Mouse (Mus musculus): ENCODE data around the gene BC051665. TPM values are rescaled to one million over a fixed set of nuclear protein-coding genes. Genes with fewer than 3 reads are reported as not detected.

The BC051665 gene
- total RNA-seq (2015; ENCODE audit: low replicate concordance) (not detected in 2 replicates), total RNA-seq (2017; ENCODE audit: low replicate concordance) (not detected in 2 replicates)

DNA sequence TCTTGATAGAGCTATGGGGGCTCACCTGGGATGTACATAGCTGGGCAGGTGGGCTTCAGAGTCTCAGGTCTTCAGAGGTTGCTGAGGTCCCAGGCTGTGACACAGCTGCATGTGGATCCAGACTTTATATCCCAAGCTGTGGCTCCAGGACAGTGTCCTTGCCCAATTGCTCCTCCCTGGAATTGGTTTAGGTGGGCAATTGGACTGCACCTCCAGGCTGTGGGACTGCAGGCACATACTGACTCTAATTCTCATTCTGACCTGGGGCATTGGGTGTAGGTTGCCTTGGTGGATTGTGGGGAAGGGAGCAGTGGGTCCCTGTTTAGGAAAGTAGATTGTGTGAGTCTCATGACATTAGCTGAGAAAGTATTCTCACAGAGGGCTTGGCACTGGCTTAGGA is at the start of gene BC051665:
TSS of gene BC051665 (minus strand) at position 101 of the 400 bp plus-strand sequence.
- ATAC-seq (replicated peaks; ENCODE audit: low FRiP score, poor library complexity, severe bottlenecking): no peak

DNA sequence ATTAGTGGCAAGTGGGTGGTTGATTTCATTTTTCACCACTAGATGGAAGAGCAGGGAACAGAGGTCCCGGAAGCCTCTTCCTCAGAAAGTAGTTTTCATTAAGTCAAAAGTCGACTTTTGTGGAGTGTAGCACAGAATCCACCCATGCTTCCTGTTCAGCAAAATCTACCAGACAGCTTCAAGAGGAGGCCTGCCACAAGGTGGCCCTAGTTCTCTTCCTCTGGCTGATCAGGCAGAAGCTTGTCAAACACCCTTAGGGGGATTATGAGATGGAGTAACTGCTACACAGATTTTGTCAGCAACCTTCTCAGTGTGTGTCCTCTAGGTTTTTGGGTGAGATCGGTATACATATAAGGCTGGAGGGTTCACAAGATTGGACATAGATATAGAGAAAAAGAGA is 39.9 kb upstream of the BC051665 start:
- no peak for ATAC-seq (replicated peaks; ENCODE audit: low FRiP score, poor library complexity, severe bottlenecking)

DNA sequence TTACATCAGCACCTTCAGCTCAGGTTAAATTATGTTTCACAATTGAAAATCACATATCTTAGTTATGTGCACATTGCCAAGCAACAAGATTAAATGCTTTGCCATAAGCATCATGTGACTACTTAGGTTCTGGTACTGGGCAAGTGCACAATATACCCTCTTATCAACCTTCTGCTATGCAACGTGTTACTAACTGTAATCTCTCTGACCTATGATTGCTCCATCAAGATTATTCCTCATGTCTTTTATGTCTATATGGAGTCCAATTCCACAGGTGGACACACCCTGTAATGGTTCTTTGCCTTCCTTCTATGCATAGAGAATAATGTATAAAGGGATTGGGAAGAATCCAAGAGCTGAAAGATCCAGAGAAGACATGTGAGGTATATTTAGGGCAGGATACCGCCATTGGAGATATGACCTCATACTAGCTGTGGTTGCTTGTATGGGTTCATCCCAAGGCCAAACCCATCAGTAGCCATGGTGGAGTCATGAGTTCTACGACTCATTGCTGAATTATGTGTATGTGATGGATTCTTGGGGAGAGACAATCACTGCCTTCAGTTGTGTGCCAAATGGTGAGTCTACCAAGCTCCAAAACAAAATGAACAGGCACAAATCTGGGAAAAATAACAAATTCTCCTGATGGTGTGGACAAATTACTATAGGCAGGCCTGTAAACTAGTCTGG is 34.5 kb upstream of the BC051665 start:
- no peak for ATAC-seq (replicated peaks; ENCODE audit: low FRiP score, poor library complexity, severe bottlenecking)

DNA sequence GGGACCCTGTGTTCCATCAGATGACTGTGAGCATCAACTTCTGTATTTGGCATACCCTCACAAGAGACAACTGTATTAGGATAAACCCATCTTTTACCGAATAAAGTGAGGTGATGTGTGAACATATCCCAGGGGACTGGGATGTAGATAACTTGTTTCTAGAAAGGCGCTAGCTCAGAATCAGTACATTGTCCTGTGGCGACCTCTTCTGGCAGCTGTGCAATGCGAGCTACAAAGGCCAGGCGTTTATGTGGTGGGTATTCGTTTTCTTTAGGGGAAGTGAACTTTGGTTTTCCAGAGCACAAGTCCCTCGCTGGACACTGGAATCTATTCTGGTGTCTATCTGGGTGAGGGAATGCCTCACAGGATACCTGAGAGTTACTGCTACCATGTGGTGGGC is 33.3 kb upstream of the BC051665 start:
- no peak for ATAC-seq (replicated peaks; ENCODE audit: low FRiP score, poor library complexity, severe bottlenecking)

DNA sequence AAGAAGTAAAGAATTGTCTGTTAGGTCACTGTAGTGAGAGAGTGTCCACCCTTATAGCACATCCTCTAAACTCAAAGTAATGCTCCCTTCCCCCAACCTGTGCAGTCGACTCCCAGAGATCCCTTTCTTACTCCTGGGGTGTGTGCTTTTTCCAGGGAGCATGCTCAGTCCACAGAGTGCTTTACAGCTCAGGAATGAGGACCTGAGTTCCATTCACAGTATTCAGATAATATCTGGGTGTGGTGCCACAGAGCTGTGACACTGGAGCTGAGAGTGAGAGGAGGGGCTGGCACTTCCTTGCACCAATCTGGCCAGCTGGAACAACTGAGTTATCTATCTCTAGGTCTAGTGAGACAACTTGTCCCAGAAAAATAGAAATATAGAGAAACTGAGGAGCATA is 27.6 kb upstream of the BC051665 start:
- no peak for ATAC-seq (replicated peaks; ENCODE audit: low FRiP score, poor library complexity, severe bottlenecking)

DNA sequence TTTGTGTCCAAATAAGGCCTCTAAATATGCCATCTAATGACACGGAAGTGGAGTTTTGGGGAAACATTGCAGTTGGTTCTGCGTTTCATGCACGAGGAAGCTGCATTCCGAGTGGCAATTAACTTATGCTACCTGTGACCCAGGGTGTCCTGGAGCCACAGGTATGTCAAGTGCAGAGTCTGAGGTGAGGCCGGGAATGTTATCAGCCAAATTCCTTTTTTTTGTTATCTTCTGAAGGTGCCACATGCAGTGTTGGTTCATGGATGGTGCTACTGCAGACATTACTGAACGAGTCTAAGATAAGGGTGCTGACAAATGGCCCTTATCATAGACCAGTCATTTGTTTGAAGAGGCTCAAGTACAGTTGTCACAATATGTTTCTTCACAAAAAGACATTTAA is 26.6 kb upstream of the BC051665 start:
- ATAC-seq (replicated peaks; ENCODE audit: low FRiP score, poor library complexity, severe bottlenecking): no peak

DNA sequence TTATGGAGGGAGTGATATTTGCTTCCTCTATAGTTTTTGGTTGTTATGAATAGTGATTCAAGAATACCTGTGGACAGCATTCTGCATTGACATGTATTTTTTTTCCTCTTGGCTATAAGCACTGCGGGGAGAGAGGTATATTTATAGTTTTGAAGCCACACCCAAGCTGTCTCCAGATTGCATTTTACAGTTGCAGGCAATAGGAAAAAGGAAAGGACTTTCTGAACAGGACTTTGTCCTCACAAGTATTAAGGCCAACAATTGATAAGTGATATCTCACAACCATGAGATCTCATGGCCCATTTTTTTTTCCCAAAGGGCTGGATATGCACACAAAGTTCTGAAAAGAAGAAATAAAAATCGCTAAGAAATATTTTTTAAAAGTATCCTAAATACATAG is 23.5 kb upstream of the BC051665 start:
- no peak for ATAC-seq (replicated peaks; ENCODE audit: low FRiP score, poor library complexity, severe bottlenecking)

DNA sequence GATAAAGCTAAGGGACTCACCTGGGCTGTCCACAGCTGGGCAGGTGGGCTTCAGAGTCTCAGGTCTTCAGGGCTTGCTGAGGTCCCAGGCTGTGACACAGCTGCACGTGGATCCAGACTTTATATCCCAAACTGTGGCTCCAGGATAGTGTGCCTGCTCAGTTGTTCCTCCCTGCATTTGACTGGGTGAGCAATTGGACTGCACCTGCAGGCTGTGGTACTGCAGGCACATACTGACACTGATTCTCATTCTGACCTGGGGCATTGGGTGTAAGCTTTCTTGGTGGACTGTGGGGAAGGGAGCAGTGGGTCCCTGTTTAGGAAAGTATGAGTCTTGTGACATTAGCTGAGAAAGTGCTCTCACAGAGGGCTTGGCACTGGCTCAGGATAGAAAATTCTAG is 16.6 kb upstream of the BC051665 start, which contains the start of gene Ctsll3:
TSS of gene Ctsll3 (minus strand) at position 101 of the 400 bp plus-strand sequence.
- no peak for ATAC-seq (replicated peaks; ENCODE audit: low FRiP score, poor library complexity, severe bottlenecking)

DNA sequence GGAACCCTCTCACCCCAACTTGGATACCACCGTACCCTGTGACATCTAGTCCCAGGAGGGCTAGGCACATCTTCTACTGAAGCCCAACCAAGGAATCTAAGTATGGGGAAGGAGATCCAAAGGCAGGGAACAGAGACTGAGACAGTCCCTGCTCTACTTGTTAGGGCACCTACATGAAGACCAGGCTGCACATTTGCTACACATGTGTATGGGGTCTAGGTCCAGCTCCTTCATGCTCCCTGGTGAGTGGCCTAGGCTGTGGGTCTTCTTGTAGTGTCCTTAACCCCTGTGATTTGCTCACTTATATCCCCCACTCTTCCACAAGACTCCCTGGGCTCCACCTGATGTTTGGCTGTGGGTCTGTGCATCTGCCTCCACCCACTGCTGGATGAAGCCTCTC is 3.3 kb upstream of the BC051665 start:
- ATAC-seq (replicated peaks; ENCODE audit: low FRiP score, poor library complexity, severe bottlenecking): no peak

DNA sequence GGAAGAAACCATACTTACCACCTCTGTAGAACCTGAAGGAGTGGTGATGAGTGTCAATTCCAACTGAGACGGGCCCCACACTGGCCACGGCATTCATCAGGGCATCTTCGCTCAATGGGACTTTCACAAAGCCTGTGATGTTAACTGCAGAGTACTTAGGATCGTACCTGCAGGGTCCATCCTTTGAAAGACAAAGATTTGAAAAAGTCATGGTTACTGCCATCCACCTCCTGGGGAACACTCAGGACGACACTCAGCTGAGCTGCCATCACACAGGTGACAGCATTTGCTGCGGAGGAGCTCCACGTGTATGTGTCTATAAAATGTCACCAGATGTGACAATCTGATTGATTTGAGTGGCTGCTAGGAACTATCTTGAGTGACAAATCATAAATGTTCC is 2.9 kb downstream of the BC051665 start:
- ATAC-seq (replicated peaks; ENCODE audit: low FRiP score, poor library complexity, severe bottlenecking): no peak

DNA sequence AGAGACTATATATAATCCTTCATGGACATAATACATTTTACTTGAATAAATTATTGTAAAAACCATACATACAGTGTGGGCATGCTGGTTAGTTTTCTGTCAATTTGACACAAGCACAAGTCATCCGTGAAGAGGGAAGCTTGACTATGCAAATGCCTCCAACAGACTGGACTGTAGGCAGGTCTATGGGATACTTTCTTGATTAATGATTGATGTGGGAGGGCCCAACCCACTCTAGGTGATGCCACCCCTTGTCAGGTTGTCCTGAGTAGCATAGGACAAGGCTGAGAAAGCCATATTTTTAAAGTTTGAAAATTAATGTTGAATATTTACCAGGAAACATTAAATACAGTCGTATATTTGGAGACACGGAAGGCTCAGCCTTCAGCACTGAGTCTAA is 5.6 kb downstream of the BC051665 start:
- ATAC-seq (replicated peaks; ENCODE audit: low FRiP score, poor library complexity, severe bottlenecking): no peak

DNA sequence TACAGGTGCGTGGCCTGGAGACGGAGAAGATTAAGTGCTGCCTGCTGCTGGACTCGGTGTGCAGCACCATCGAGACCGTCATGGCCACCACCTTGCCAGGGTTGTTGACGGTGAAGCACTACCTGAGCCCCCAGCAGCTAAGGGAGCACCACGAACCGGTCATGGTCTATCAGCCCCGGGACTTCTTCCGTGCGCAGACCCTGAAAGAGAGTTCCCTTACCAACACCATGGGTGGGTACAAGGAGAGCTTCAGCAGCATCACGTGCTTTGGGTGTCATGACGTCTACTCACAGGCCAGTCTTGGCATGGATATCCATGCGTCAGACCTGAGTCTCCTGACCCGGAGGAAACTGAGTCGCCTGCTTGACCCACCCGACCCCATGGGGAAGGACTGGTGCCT is 25.0 kb downstream of the BC051665 start:
- no peak for ATAC-seq (replicated peaks; ENCODE audit: low FRiP score, poor library complexity, severe bottlenecking)

DNA sequence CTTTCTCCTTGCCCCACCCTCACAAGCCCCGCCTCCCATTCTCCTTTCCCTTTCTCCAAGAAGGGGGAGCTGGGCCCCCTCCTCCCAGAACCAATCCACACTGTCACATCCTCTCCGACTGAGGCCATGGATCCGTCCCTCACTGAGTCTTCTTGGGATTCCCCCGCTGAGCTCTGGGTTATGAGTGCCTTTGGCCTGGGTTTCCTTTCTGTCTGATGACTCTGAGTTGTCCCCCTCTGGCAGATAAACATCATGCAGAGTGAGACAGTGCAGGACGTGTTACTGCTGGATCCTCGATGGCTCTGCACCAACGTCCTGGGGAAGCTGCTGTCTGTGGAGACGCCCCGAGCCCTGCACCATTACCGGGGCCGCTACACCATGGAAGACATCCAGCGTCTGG is 25.8 kb downstream of the BC051665 start:
- ATAC-seq (replicated peaks; ENCODE audit: low FRiP score, poor library complexity, severe bottlenecking): no peak

DNA sequence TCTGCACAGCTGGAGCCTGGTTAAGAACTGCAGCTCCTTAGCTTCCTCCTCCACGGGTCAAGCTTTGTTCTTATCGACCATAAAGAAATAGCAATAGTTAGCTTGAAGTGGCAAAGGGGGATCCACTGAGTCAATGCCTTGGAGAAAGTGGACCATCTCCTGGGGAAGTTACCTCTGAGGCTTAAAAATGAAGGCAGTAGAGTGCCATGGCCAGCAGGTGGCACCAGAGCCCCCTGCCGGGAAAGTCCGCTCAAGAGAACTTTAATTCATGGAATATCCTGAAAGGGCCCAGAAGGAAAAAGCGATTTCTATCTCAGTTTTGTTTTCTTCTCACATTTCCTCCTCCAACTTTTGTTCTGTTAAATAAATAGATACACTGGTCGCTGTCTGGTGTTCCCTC is 27.0 kb downstream of the BC051665 start:
- ATAC-seq (replicated peaks; ENCODE audit: low FRiP score, poor library complexity, severe bottlenecking): no peak

DNA sequence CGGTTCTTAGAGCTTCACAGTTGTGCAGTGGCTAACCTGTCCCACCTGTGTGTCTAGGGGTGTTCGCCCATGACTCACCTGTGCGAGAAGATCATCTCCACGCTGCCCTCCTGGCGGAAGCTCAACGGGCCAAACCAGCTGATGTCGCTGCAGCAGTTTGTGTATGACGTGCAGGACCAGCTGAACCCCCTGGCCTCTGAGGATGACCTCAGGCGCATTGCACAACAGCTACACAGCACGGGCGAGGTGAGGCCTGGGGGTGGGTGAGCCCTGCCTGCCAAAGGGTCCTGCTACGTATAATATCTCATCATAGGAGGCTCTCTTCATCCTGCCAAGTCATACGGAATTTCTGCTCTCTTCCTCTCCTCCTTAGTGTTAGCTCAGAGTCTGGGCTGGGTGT is 28.9 kb downstream of the BC051665 start:
- ATAC-seq (replicated peaks; ENCODE audit: low FRiP score, poor library complexity, severe bottlenecking): no peak

DNA sequence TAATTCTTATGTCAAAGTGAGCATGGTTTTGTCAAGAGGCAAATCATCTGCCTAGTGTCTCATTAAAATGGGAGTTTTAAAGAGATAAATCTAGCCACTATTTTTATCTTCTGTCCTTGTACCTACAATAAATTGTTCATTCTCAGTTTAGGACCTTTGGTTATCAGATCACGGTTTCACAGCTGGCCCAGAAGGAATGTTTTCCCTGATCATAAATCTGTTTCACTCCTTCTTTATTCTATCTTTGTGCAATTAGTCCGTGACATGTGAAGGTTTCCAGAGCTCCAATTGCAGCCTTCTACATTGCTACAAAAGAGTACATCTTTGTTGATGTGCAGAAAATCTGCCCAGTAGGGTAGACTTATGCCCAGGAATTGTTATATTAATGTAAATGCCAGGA is 30.9 kb downstream of the BC051665 start:
- ATAC-seq (replicated peaks; ENCODE audit: low FRiP score, poor library complexity, severe bottlenecking): no peak

DNA sequence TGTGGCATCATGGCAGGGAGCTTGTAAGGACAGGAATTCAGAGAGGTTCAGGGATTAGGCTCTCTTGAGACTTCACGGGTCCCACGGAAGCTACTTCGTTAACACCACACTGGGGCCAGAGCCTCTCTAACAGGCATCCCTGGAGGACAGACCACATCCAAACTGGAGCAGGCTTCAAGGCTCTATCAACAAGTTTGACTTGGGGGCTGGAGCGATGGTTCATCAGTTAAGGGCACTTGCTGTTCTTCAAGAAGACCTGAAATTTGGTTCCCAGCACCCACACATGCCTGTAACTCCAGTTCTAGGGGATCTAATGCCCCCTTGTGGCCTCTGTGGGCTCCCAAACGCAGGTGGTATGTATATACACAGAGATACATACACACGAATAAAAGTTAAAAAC is 32.9 kb downstream of the BC051665 start:
- ATAC-seq (replicated peaks; ENCODE audit: low FRiP score, poor library complexity, severe bottlenecking): no peak

DNA sequence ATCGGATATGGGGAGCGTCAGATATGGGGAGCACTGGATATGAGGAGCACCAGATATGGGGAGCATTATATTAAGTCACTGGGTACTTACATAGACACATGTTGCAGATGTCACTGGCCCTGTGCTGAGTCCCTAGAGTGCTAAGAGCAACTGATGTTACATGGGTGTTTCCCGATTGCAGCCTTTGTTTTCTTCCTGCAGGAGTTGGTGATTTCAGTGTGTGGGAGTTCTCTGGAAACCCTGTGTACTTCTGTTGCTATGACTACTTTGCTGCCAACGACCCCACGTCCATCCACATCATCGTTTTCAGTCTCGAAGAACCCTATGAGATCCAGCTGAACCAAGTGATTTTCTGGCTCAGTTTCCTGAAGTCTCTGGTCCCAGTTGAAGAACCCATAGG is 35.2 kb downstream of the BC051665 start:
- ATAC-seq (replicated peaks; ENCODE audit: low FRiP score, poor library complexity, severe bottlenecking): no peak

DNA sequence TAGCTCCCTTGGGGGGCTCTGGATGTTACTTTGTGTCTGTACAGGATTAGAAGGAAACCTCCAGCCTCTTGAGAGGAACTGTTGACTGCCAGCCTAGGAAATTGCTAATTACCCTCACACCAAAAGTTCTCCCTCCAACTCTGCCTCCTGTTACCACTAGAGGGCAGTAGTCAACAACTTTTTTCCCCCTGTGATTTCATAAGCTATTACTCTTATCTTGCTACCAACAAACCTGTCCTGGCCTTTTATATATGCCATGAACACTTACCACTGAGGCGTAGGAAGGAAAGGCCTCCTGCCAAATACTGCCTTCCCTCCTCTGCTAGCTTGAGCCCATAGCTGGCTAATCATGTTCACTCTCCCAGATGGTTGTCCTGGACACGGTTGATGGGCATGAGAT is 37.6 kb downstream of the BC051665 start:
- ATAC-seq (replicated peaks; ENCODE audit: low FRiP score, poor library complexity, severe bottlenecking): no peak

DNA sequence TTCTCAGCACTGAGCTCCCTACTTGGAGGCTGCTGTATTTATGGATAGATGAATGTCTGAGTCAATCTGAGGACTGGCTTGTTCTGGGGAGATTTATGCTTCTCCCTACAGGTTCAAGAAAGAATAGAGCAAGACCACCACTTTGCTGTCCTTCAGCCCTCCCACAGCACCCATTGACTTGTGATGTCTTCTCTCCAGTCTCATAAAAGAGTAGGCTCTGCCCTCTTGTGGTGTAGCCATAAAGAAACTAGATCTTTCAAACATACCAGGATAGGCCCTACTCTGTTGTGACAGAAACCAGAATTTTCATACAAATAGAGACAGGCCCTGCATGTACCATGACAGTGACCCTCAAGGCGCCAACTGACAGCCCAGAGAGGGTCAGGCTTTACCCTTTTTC is 39.0 kb downstream of the BC051665 start:
- ATAC-seq (replicated peaks; ENCODE audit: low FRiP score, poor library complexity, severe bottlenecking): no peak

DNA sequence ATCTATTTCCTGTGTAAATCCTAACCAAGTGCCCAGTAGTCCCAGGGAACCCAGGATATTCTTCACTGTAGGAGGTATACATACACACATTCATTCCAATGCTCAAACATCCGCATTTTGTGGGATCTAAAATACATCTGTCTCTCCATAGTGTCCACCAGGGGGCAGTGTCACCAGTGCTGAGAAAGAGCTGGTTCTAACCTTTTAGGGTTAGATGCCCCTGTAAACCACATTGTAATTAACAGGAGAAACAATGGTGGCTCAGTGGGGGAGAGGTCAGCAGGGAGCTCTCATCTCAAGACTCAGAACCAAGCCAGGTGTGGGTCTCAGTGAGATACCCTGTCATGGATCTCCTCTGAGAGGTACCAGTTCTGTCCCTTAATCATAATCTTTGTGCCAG is 39.9 kb downstream of the BC051665 start:
- ATAC-seq (replicated peaks; ENCODE audit: low FRiP score, poor library complexity, severe bottlenecking): no peak

DNA sequence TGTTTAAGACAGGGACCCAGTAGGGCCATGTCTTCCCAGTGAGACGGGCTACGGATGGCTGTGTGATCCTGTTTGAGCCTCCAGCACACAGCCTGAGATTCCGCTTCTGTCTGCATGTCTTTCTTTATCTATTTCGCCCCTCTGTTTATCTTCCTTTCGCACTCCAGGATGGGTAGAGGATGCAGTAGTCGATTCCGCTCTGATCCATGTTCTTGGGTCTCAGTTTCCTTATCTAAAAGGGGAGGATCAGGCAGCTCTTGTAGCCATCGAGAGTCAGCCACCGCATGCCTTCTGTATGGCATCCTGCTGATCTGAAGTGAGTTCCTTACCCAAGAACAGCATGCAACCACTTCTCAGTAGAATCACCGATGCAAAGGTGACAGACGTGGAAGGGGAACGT is 40.8 kb downstream of the BC051665 start:
- no peak for ATAC-seq (replicated peaks; ENCODE audit: low FRiP score, poor library complexity, severe bottlenecking)

All from erythroid progenitor cell, adult 5-6 weeks (primary cell).